Mouse (Mus musculus) CD8-positive naive resting alpha-beta T cell, adult 57 days (primary cell): ENCODE measurements around the gene Oas1e. TPM values are rescaled to one million over a fixed set of nuclear protein-coding genes. Genes with fewer than 3 reads are reported as not detected.

ENCODE experiments used
- total RNA-seq: library from RNA; stranded (reverse); gene quantifications from one replicate; pipeline ENCODE4 v1.2.4, GENCODE M21; 2023

Gene Oas1e
- total RNA-seq = 1.2 TPM

DNA sequence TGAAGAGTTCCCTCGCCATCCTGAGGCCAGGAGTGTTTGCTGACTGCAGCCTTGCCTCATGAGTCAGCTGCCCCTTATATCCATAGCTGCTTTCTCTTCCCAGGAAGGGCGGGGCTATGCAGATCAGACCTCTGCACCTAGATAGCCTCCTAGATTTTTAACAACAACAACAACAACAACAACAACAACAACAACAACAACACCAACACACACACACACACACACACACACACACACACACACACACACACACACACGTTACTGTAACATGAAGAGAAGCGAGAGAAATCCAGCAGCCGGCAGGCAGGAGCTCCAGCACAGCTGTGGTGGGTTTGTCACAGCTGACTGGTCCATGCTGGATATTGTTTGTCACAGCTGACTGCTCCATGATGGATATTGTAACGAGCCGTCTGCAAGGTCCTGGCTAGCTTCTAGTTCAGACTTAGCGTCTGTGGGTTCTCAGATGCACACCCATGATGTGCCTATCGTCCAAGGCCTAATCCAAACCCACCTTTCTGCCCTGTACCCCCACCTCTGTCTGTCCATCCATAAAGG lies at the start of gene Oas1e:
TSS of gene Oas1e (minus strand) at position 51 of the 555 bp plus-strand sequence.

DNA sequence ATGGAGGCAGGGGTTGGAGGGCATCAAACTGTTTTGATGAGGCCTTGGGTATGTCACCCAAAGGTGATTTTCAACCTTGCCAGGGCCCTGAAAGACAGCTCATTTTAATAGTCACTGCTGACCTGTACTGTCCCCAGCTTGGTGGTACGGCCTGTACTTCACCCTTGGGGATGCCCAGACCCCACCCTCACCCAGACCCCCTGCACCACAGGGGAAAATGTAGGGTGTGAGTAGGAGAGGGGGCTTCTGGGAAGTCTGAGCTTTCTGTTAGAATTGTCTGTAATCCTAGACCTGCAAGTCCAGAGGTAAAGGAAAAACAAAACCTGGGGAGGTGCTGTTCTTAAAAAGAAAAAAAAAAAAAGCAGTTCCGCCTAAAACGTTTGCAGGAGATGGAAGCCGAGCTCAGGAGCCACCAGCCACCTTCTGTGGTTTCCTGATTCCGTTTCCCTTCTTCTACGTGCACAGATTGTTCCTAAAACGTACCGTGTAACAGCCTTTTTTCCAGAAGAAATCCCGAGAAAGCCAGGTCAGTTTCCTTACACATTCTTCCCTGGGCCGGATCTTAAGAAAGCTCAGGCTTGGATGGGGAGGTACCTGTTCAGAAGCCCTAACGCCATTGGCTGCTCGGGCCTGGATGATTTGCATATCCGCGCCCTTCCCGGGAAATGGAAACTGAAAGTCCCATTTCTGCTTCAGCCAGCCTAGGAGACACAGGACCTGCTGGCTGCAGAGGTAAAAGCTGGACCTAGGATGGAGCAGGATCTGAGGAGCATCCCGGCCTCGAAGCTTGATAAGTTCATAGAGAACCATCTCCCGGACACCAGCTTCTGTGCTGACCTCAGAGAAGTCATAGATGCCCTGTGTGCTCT lies 16.9 kb upstream of the Oas1e start, which contains the start of gene Oas1c:
TSS of gene Oas1c (minus strand) at position 564 of the 869 bp plus-strand sequence.

DNA sequence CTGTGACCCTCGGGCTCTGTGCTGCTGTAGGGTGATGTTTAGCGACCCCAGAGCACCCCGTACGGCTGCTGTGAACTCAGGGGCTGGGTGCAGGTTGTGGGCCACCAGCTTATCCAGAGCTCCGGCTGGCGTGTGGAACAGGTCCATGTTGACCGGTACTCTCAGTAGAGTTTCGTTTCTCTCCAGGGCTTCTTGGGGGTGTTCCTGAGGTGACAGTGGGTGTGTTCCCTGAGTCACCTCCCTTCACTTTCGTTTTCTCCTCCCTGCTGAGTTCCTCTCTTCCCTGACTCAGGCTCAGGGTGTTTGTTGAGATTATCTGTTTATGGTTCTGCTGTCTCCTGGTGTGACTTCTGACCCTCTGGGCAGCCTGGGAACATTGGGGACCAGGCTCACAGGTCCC lies 17.9 kb downstream of the Oas1e start, which contains the start of gene Oas3:
TSS of gene Oas3 (minus strand) at position 184 of the 400 bp plus-strand sequence.

DNA sequence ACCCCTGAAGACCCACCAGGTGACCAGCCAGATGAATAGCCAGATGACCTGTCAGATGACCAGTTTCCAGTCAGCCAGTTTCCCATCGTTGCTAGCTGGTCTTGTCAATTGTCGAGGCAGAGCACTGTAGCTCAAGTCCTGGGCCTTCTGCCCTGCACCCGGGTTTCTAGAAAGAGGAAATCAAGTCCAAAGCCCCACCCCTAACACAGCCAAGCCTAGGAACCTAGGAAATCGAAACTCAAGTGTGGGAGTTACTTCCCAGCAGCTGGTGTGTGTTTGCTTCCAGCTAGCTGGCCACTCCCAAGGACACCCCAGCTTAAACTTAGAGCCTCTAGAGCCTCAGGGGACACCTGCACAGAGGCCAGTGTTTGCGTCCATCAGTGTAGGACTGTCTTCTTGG lies 45.6 kb downstream of the Oas1e start, which contains the start of gene Oas2:
TSS of gene Oas2 (minus strand) at position 166 of the 400 bp plus-strand sequence.

Other genes with a start within 250 kb of the Oas1e start
- gene Tpcn1, start 206.9 kb downstream of the Oas1e start, total RNA-seq = 51.9 TPM
- 1.1 TPM for gene Iqcd, start 206.5 kb downstream of the Oas1e start, total RNA-seq
- gene Rita1, start 182.9 kb downstream of the Oas1e start, total RNA-seq = 4.3 TPM
- gene Ddx54, start 182.8 kb downstream of the Oas1e start, total RNA-seq = 127 TPM
- gene Cfap73, start 161.3 kb downstream of the Oas1e start, total RNA-seq = not detected
- gene Rasal1, start 146.7 kb downstream of the Oas1e start, total RNA-seq = 18.0 TPM
- 280 TPM for gene Dtx1, start 83.6 kb downstream of the Oas1e start, total RNA-seq
- gene Oas2, start 45.7 kb downstream of the Oas1e start, total RNA-seq = 4.1 TPM
- 13.6 TPM for gene Oas3, start 17.9 kb downstream of the Oas1e start, total RNA-seq
- gene Oas1c, start 17.0 kb upstream of the Oas1e start, total RNA-seq = 16.8 TPM
- not detected for gene Oas1f, start 51.8 kb upstream of the Oas1e start, total RNA-seq
- gene Oas1h, start 65.9 kb upstream of the Oas1e start, total RNA-seq = not detected
- not detected for gene Oas1g, start 92.1 kb upstream of the Oas1e start, total RNA-seq
- 2.2 TPM for gene Oas1a, start 112.0 kb upstream of the Oas1e start, total RNA-seq
- not detected for gene Oas1d, start 119.0 kb upstream of the Oas1e start, total RNA-seq
- not detected for gene Rph3a, start 214.6 kb upstream of the Oas1e start, total RNA-seq